Mouse (Mus musculus): Measurements from ENCODE around the gene Rfxap.

Rfxap gene

GRCm38 (mm10) chr3:54807666-54808217 lies at the start of gene Rfxap:
Rfxap (minus strand) TSS chr3:54807791.
- DNase-seq (ENCODE audit: low read depth, low spot score), result peak; percentile 97

GRCm38 (mm10) chr3:54835421-54835820 lies 27.8 kb upstream of the Rfxap start:
- no peak for DNase-seq (ENCODE audit: low read depth, low spot score)

- DNase-seq (ENCODE audit: low read depth, low spot score), result no peak
These were observed 24.9 kb upstream of the Rfxap start for GRCm38 (mm10) chr3:54832491-54832890.

GRCm38 (mm10) chr3:54822526-54822925 lies 14.9 kb upstream of the Rfxap start:
- DNase-seq (ENCODE audit: low read depth, low spot score), result no peak

- peak; percentile 62 for DNase-seq (ENCODE audit: low read depth, low spot score)
These were observed 7.7 kb upstream of the Rfxap start for GRCm38 (mm10) chr3:54815292-54815691.

GRCm38 (mm10) chr3:54814622-54815021 lies 7.0 kb upstream of the Rfxap start:
- DNase-seq (ENCODE audit: low read depth, low spot score), result no peak

- no peak for DNase-seq (ENCODE audit: low read depth, low spot score)
These were observed 5.9 kb upstream of the Rfxap start for GRCm38 (mm10) chr3:54813418-54813988.

GRCm38 (mm10) chr3:54811616-54812015 lies 4.0 kb upstream of the Rfxap start:
- DNase-seq (ENCODE audit: low read depth, low spot score), result no peak

- DNase-seq (ENCODE audit: low read depth, low spot score), result peak; percentile 43
These were observed 1.5 kb upstream of the Rfxap start for GRCm38 (mm10) chr3:54809111-54809510.

- DNase-seq (ENCODE audit: low read depth, low spot score), result no peak
These were observed 430 bp downstream of the Rfxap start for GRCm38 (mm10) chr3:54807061-54807661.

- DNase-seq (ENCODE audit: low read depth, low spot score), result no peak
These were observed 3.9 kb downstream of the Rfxap start for GRCm38 (mm10) chr3:54803713-54804112.

GRCm38 (mm10) chr3:54797211-54797610 lies 10.4 kb downstream of the Rfxap start:
- DNase-seq (ENCODE audit: low read depth, low spot score), result peak; percentile 43

GRCm38 (mm10) chr3:54795806-54796205 lies 11.8 kb downstream of the Rfxap start:
- DNase-seq (ENCODE audit: low read depth, low spot score), result no peak

GRCm38 (mm10) chr3:54795379-54795778 lies 12.2 kb downstream of the Rfxap start:
- no peak for DNase-seq (ENCODE audit: low read depth, low spot score)

- no peak for DNase-seq (ENCODE audit: low read depth, low spot score)
These were observed 13.8 kb downstream of the Rfxap start for GRCm38 (mm10) chr3:54793762-54794161.

- no peak for DNase-seq (ENCODE audit: low read depth, low spot score)
These were observed 15.5 kb downstream of the Rfxap start for GRCm38 (mm10) chr3:54791822-54792677.

GRCm38 (mm10) chr3:54790601-54791000 lies 17.0 kb downstream of the Rfxap start:
- DNase-seq (ENCODE audit: low read depth, low spot score), result no peak

GRCm38 (mm10) chr3:54775989-54776631 lies 31.5 kb downstream of the Rfxap start:
- DNase-seq (ENCODE audit: low read depth, low spot score), result no peak

GRCm38 (mm10) chr3:54773613-54774012 lies 34.0 kb downstream of the Rfxap start:
- DNase-seq (ENCODE audit: low read depth, low spot score), result no peak

GRCm38 (mm10) chr3:54769349-54770275 lies 38.0 kb downstream of the Rfxap start:
- no peak for DNase-seq (ENCODE audit: low read depth, low spot score)

- no peak for DNase-seq (ENCODE audit: low read depth, low spot score)
These were observed 39.0 kb downstream of the Rfxap start for GRCm38 (mm10) chr3:54768592-54768991.

Measured in CD4-positive helper T cell, adult 2 months (primary cell).